Mouse (Mus musculus) kidney, embryonic 16.5 days (tissue): ENCODE results near the gene Slc16a10. TPM values are rescaled to one million over a fixed set of nuclear protein-coding genes. Genes with fewer than 3 reads are reported as not detected.

Experiments
- ATAC-seq: fragments of 200-750 bp; cut with Nextera tagmentation; 2 replicates; pipeline ENCODE4 v1.8.0; 2017; ENCODE audit warnings: moderate TSS enrichment; ENCODE audit not compliant: low FRiP score, low TSS enrichment
- H3K27ac ChIP-seq: fragments of 300-500 bp; sonication (generic); 2 replicates; pipeline ENCODE4 v1.5.1; 2014; ENCODE audit warnings: low read length
- H3K27me3 ChIP-seq: fragments of 300-500 bp; sonication (generic); 2 replicates; pipeline ENCODE4 v1.6.1; 2014; ENCODE audit warnings: low read length, control low read depth, mixed read lengths; ENCODE audit not compliant: insufficient read depth
- H3K36me3 ChIP-seq: fragments of 300-500 bp; sonication (generic); 2 replicates; pipeline ENCODE4 v1.6.1; 2014; ENCODE audit warnings: low read length, control low read depth, mixed read lengths; ENCODE audit not compliant: insufficient read depth
- H3K4me1 ChIP-seq: fragments of 300-500 bp; sonication (generic); 2 replicates; pipeline ENCODE4 v1.6.1; 2014; ENCODE audit warnings: low read length, control low read depth, mixed read lengths; ENCODE audit not compliant: insufficient read depth
- H3K4me2 ChIP-seq: fragments of 300-500 bp; sonication (generic); replicated peaks from 2 replicates; pipeline ENCODE4 v1.6.1; 2014; ENCODE audit warnings: low read depth, low read length
- H3K4me3 ChIP-seq: fragments of 300-500 bp; sonication (generic); 2 replicates; pipeline ENCODE4 v1.5.1; 2014; ENCODE audit warnings: mild to moderate bottlenecking, low read length
- H3K9ac ChIP-seq: fragments of 300-500 bp; sonication (generic); replicated peaks from 2 replicates; pipeline ENCODE4 v1.6.1; 2014; ENCODE audit warnings: low read length
- H3K9me3 ChIP-seq: fragments of 300-500 bp; sonication (generic); 2 replicates; pipeline ENCODE4 v1.6.1; 2016; ENCODE audit warnings: low read length, control low read depth
- WGBS: fragments of 180-500 bp; shearing (Covaris S2); extraction: QIAGEN DNeasy Blood & Tissue Kit; methylation state at CpG from one replicate; pipeline ENCODE4 v1.1.7; 2014; 5-methylcytosine and 5-hydroxymethylcytosine counted together
- polyA plus RNA-seq: library from polyadenylated mRNA; unstranded; fragments of >200 nt; fragmentation: Nextera tagmentation; extraction: Ambion mirVana; gene quantifications from 2 replicates; pipeline ENCODE4 v1.2.1, GENCODE M21; 2015

The Slc16a10 gene
- polyA plus RNA-seq, 1 experiment from 2014 or later = 10.3 TPM

- no peak overlapping the region for H3K4me2 ChIP-seq
- no peak overlapping the region for H3K9ac ChIP-seq
- no peak for ATAC-seq
- 92% methylated on average over 6 of the region's 6 CpGs for WGBS
- H3K27ac ChIP-seq = no peak overlapping the region
- H3K4me3 ChIP-seq = no peak overlapping the region
- H3K27me3 ChIP-seq = no peaks in the 10 kb centered on the region
- 0 out of 2 replicates have a peak, but pooled peaks cover 2% of the 10 kb centered on the region for H3K4me1 ChIP-seq
- no peaks in the 10 kb centered on the region for H3K36me3 ChIP-seq
- no peaks in the 10 kb centered on the region for H3K9me3 ChIP-seq
These were observed 7.2 kb downstream of the Slc16a10 start for GRCm38 (mm10) chr10:40134906-40135305.

- H3K4me3 ChIP-seq = no peak overlapping the region
- H3K4me1 ChIP-seq = 0 out of 2 replicates have a peak, but pooled peaks cover 2% of the 10 kb centered on the region
- H3K27ac ChIP-seq = no peak overlapping the region
- no peaks in the 10 kb centered on the region for H3K9me3 ChIP-seq
- H3K27me3 ChIP-seq = no peaks in the 10 kb centered on the region
- WGBS = 76% methylated on average over 1 of the region's 1 CpGs
- H3K4me2 ChIP-seq = no peak overlapping the region
- ATAC-seq = no peak
- no peak overlapping the region for H3K9ac ChIP-seq
- no peaks in the 10 kb centered on the region for H3K36me3 ChIP-seq
These were observed 8.4 kb downstream of the Slc16a10 start for GRCm38 (mm10) chr10:40133636-40134035.

GRCm38 (mm10) chr10:40131690-40132418 is 10.2 kb downstream of the Slc16a10 start:
- H3K9me3 ChIP-seq = no peaks in the 10 kb centered on the region
- no peaks in the 10 kb centered on the region for H3K36me3 ChIP-seq
- WGBS = 90% methylated on average over 9 of the region's 9 CpGs
- ATAC-seq = no peak
- H3K27me3 ChIP-seq = no peaks in the 10 kb centered on the region
- H3K27ac ChIP-seq = no peak overlapping the region
- H3K4me2 ChIP-seq = no peak overlapping the region
- H3K4me3 ChIP-seq = no peak overlapping the region
- H3K9ac ChIP-seq = no peak overlapping the region
- H3K4me1 ChIP-seq = 0 out of 2 replicates have a peak, but pooled peaks cover 2% of the 10 kb centered on the region

GRCm38 (mm10) chr10:40130126-40130525 is 11.9 kb downstream of the Slc16a10 start:
- H3K27ac ChIP-seq = no peak overlapping the region
- H3K4me1 ChIP-seq = 0 out of 2 replicates have a peak, but pooled peaks cover 2% of the 10 kb centered on the region
- no peak overlapping the region for H3K4me2 ChIP-seq
- no peak for ATAC-seq
- 90% methylated on average over 1 of the region's 1 CpGs for WGBS
- H3K9me3 ChIP-seq = no peaks in the 10 kb centered on the region
- H3K9ac ChIP-seq = no peak overlapping the region
- H3K36me3 ChIP-seq = no peaks in the 10 kb centered on the region
- H3K4me3 ChIP-seq = no peak overlapping the region
- no peaks in the 10 kb centered on the region for H3K27me3 ChIP-seq

GRCm38 (mm10) chr10:40129134-40129533 is 12.9 kb downstream of the Slc16a10 start:
- H3K27ac ChIP-seq = no peak overlapping the region
- H3K36me3 ChIP-seq = no peaks in the 10 kb centered on the region
- no peak for ATAC-seq
- H3K9ac ChIP-seq = no peak overlapping the region
- no peaks in the 10 kb centered on the region for H3K27me3 ChIP-seq
- no peaks in the 10 kb centered on the region for H3K4me1 ChIP-seq
- no peaks in the 10 kb centered on the region for H3K9me3 ChIP-seq
- no peak overlapping the region for H3K4me2 ChIP-seq
- H3K4me3 ChIP-seq = no peak overlapping the region

GRCm38 (mm10) chr10:40128497-40128896 is 13.6 kb downstream of the Slc16a10 start:
- H3K9ac ChIP-seq = no peak overlapping the region
- ATAC-seq = no peak
- no peak overlapping the region for H3K27ac ChIP-seq
- no peaks in the 10 kb centered on the region for H3K27me3 ChIP-seq
- no peak overlapping the region for H3K4me3 ChIP-seq
- H3K36me3 ChIP-seq = no peaks in the 10 kb centered on the region
- 87% methylated on average over 7 of the region's 7 CpGs for WGBS
- no peaks in the 10 kb centered on the region for H3K4me1 ChIP-seq
- no peak overlapping the region for H3K4me2 ChIP-seq
- no peaks in the 10 kb centered on the region for H3K9me3 ChIP-seq

GRCm38 (mm10) chr10:40125200-40125599 is 16.9 kb downstream of the Slc16a10 start:
- H3K9me3 ChIP-seq = no peaks in the 10 kb centered on the region
- H3K4me3 ChIP-seq = no peak overlapping the region
- no peak overlapping the region for H3K4me2 ChIP-seq
- H3K27me3 ChIP-seq = no peaks in the 10 kb centered on the region
- no peaks in the 10 kb centered on the region for H3K4me1 ChIP-seq
- H3K36me3 ChIP-seq = no peaks in the 10 kb centered on the region
- ATAC-seq = no peak
- H3K9ac ChIP-seq = no peak overlapping the region
- WGBS = 90% methylated on average over 9 of the region's 9 CpGs
- H3K27ac ChIP-seq = no peak overlapping the region

GRCm38 (mm10) chr10:40124570-40124969 is 17.5 kb downstream of the Slc16a10 start:
- Histone ChIP-seq H3K4me2 (no peak overlapping the region), H3K27ac (no peak overlapping the region), H3K4me3 (no peak overlapping the region), H3K27me3 (no peaks in the 10 kb centered on the region), H3K9me3 (no peaks in the 10 kb centered on the region), H3K9ac (no peak overlapping the region), H3K36me3 (no peaks in the 10 kb centered on the region), H3K4me1 (no peaks in the 10 kb centered on the region)
- WGBS = 81% methylated on average over 4 of the region's 4 CpGs
- ATAC-seq = no peak

- Histone ChIP-seq H3K4me2 (no peak overlapping the region), H3K4me3 (no peak overlapping the region), H3K4me1 (no peaks in the 10 kb centered on the region), H3K36me3 (no peaks in the 10 kb centered on the region), H3K27me3 (no peaks in the 10 kb centered on the region), H3K9ac (no peak overlapping the region), H3K9me3 (no peaks in the 10 kb centered on the region), H3K27ac (no peak overlapping the region)
- no peak for ATAC-seq
- WGBS = 85% methylated on average over 2 of the region's 2 CpGs
These were observed 18.0 kb downstream of the Slc16a10 start for GRCm38 (mm10) chr10:40124096-40124495.

- no peak overlapping the region for H3K9ac ChIP-seq
- H3K4me1 ChIP-seq = no peaks in the 10 kb centered on the region
- WGBS = 82% methylated on average over 3 of the region's 3 CpGs
- no peak overlapping the region for H3K27ac ChIP-seq
- H3K27me3 ChIP-seq = no peaks in the 10 kb centered on the region
- no peak overlapping the region for H3K4me3 ChIP-seq
- H3K4me2 ChIP-seq = no peak overlapping the region
- no peaks in the 10 kb centered on the region for H3K9me3 ChIP-seq
- ATAC-seq = no peak
- H3K36me3 ChIP-seq = no peaks in the 10 kb centered on the region
These were observed 22.6 kb downstream of the Slc16a10 start for GRCm38 (mm10) chr10:40119466-40119865.
